Mouse (Mus musculus): ENCODE measurements around the gene Gart. TPM values are rescaled to one million over a fixed set of nuclear protein-coding genes. Genes with fewer than 3 reads are reported as not detected.

Gene Gart
- polyA plus RNA-seq, 1 experiment from 2014 or later: 118 TPM

DNA sequence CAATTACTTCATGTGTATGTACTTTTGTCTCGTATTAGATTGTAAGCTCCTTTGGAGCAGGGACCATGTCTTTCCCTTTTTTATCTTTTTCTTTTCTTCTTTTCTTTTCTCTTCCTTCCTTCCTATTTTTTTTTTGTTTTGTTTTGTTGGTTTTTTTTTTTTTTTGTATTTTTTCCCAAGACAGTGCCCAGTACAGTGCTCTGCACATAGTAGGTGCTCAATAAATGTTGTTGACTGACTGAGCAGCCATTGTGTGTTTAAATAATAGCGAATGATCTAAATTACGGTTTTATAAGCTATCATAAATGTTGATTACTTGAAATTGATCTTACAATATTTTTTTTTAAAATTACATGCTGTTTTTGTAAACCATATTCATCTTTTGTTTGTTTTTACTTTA, 17.0 kb upstream of the Gart start:
- H3K9ac ChIP-seq: no peak overlapping the region
- no peak for ATAC-seq (ENCODE audit: low FRiP score)
- no peak overlapping the region for H3K27ac ChIP-seq
- H3K27me3 ChIP-seq: no peaks in the 10 kb centered on the region
- WGBS: 92% methylated on average over 3 of the region's 3 CpGs
- H3K4me1 ChIP-seq: peaks cover 4% of the 10 kb centered on the region; the same call in 1 of the 2 replicates
- H3K4me3 ChIP-seq (replicated peaks): no peak overlapping the region
- no peaks in the 10 kb centered on the region for H3K9me3 ChIP-seq
- H3K4me2 ChIP-seq: no peak overlapping the region
- peaks cover 86% of the 10 kb centered on the region for H3K36me3 ChIP-seq (replicated peaks)

DNA sequence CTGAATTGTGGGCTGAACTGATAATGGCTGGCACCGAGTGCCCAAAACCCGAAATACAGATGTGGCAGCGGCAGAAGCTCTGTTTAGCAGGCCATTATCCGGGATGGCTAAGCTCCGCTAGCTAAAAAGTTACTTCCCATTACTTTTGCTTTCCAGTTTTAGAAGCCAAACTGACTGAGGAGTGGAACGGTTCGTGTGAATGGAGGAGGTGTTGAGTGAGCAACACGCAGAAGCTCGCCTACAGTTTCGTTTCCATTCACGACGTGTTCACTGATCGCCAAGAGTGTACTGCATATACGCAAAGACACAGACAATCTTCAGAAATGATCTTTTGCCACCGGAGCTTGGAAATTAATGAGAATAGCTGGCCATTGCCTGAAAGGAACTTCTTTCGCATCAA, 15.6 kb upstream of the Gart start:
- Histone ChIP-seq H3K4me2 (no peak overlapping the region), H3K27ac (no peak overlapping the region), H3K36me3 (replicated peaks) (peaks cover 91% of the 10 kb centered on the region), H3K9ac (no peak overlapping the region), H3K4me3 (replicated peaks) (no peak overlapping the region), H3K4me1 (peaks cover 4% of the 10 kb centered on the region; the same call in 1 of the 2 replicates), H3K9me3 (no peaks in the 10 kb centered on the region), H3K27me3 (no peaks in the 10 kb centered on the region)
- no peak for ATAC-seq (ENCODE audit: low FRiP score)
- WGBS: 94% methylated on average over 16 of the region's 16 CpGs

DNA sequence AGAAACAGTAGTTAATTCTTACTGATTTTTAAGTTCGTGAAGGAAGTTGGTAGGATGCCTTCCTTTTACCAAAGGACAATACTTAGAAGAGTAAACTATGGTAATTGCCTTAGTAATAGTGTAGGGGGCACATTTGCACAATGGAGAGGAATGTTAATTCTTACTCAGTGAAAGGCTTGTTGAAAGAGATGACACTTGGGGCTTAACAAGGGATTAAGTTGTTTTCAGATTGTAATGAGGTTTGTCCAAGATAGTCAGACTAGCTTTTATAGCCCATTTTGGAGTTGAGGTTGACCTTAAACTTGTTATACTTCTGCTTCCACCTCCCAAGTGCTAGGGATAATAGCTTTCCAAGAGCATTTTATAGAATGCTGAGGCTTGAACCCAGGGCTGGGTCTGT, 14.6 kb upstream of the Gart start:
- no peak overlapping the region for H3K4me3 ChIP-seq (replicated peaks)
- no peak overlapping the region for H3K9ac ChIP-seq
- H3K27ac ChIP-seq: no peak overlapping the region
- no peaks in the 10 kb centered on the region for H3K9me3 ChIP-seq
- ATAC-seq (ENCODE audit: low FRiP score): no peak
- 34% methylated on average over 1 of the region's 1 CpGs for WGBS
- H3K27me3 ChIP-seq: no peaks in the 10 kb centered on the region
- H3K4me1 ChIP-seq: peaks cover 4% of the 10 kb centered on the region; the same call in 1 of the 2 replicates
- peaks cover 92% of the 10 kb centered on the region for H3K36me3 ChIP-seq (replicated peaks)
- no peak overlapping the region for H3K4me2 ChIP-seq

DNA sequence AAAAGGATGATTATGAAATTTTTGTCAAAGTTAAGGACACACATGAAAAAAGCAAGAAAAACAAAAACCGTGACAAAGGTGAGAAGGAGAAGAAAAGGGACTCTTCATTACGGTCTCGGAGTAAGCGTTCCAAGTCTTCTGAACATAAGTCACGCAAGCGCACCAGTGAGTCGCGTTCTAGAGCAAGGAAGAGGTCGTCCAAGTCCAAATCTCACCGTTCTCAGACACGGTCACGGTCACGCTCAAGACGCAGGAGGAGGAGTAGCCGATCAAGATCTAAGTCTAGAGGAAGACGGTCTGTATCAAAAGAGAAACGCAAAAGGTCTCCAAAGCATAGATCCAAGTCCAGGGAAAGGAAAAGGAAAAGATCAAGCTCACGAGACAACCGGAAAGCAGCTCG, 13.0 kb upstream of the Gart start:
- H3K9me3 ChIP-seq: no peaks in the 10 kb centered on the region
- no peak for ATAC-seq (ENCODE audit: low FRiP score)
- H3K27me3 ChIP-seq: no peaks in the 10 kb centered on the region
- WGBS: 98% methylated on average over 20 of the region's 20 CpGs
- no peak overlapping the region for H3K27ac ChIP-seq
- no peak overlapping the region for H3K4me3 ChIP-seq (replicated peaks)
- no peak overlapping the region for H3K4me2 ChIP-seq
- H3K9ac ChIP-seq: no peak overlapping the region
- peaks cover 4% of the 10 kb centered on the region; the same call in 1 of the 2 replicates for H3K4me1 ChIP-seq
- H3K36me3 ChIP-seq (replicated peaks): peaks cover 92% of the 10 kb centered on the region

DNA sequence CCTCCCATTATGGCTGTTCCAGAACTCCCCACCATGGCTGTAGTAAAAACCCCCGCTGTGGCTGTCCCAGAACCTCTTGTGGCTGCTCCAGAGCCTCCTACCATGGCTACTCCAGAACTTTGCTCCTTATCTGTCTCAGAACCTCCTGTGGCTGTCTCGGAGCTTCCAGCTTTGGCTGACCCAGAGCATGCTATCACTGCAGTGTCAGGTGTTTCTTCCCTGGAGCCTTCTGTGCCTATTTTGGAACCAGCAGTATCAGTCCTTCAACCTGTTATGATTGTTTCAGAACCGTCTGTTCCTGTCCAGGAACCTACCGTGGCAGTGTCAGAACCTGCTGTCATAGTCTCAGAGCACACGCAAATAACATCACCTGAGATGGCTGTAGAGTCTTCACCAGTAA, 11.7 kb upstream of the Gart start:
- Histone ChIP-seq H3K4me2 (no peak overlapping the region), H3K4me3 (replicated peaks) (no peak overlapping the region), H3K36me3 (replicated peaks) (peaks cover 91% of the 10 kb centered on the region), H3K27me3 (no peaks in the 10 kb centered on the region), H3K4me1 (peaks cover 4% of the 10 kb centered on the region; the same call in 1 of the 2 replicates), H3K27ac (no peak overlapping the region), H3K9ac (no peak overlapping the region), H3K9me3 (no peaks in the 10 kb centered on the region)
- 97% methylated on average over 5 of the region's 5 CpGs for WGBS
- no peak for ATAC-seq (ENCODE audit: low FRiP score)

DNA sequence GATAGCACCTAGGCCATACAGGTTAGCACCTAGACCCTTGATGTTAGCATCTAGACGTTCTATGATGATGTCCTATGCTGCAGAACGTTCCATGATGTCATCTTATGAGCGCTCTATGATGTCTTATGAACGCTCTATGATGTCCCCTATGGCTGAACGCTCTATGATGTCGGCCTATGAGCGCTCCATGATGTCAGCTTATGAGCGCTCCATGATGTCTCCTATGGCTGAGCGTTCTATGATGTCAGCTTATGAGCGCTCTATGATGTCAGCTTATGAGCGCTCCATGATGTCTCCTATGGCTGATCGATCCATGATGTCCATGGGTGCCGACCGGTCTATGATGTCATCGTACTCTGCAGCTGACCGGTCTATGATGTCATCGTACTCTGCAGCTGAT, 10.5 kb upstream of the Gart start:
- Histone ChIP-seq H3K4me1 (peaks cover 4% of the 10 kb centered on the region; the same call in 1 of the 2 replicates), H3K9me3 (no peaks in the 10 kb centered on the region), H3K27me3 (no peaks in the 10 kb centered on the region), H3K36me3 (replicated peaks) (peaks cover 88% of the 10 kb centered on the region), H3K4me3 (replicated peaks) (no peak overlapping the region), H3K4me2 (no peak overlapping the region), H3K27ac (no peak overlapping the region), H3K9ac (no peak overlapping the region)
- 99% methylated on average over 17 of the region's 17 CpGs for WGBS
- ATAC-seq (ENCODE audit: low FRiP score): no peak

DNA sequence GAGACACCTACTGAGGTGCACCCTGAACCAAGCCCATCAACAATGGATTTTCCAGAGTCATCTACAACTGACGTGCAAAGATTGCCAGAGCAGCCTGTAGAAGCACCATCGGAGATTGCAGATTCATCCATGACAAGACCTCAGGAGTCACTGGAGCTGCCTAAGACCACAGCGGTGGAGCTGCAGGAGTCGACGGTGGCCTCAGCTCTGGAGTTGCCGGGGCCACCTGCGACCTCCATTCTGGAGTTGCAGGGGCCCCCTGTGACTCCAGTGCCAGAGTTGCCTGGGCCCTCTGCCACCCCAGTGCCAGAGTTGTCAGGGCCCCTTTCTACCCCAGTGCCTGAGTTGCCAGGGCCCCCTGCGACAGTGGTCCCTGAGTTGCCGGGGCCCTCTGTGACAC, 8.5 kb upstream of the Gart start:
- H3K36me3 ChIP-seq (replicated peaks): peaks cover 78% of the 10 kb centered on the region
- H3K9ac ChIP-seq: no peak overlapping the region
- no peak overlapping the region for H3K27ac ChIP-seq
- no peaks in the 10 kb centered on the region for H3K9me3 ChIP-seq
- H3K4me1 ChIP-seq: peaks cover 4% of the 10 kb centered on the region
- no peak for ATAC-seq (ENCODE audit: low FRiP score)
- H3K27me3 ChIP-seq: no peaks in the 10 kb centered on the region
- WGBS: 94% methylated on average over 9 of the region's 9 CpGs
- H3K4me3 ChIP-seq (replicated peaks): no peak overlapping the region
- H3K4me2 ChIP-seq: no peak overlapping the region

DNA sequence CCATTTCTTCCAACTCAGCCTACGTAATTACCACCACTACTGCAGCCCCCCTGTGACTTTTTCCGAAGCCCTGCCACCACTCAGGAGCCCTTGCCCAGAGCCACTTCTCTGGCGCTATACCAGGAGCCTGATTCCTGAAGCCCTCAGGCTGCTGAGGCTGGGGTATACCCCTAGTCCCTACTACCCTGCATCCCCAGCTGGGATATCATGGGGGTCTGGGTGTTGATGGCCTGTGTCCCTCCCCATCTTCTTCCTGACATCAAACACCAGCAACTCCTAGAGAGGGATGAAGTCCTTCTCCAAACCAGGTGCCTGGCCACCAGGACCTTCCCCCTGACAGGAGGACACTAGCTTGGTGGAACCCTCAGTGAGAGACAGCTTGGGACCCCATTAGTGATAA, 5.4 kb upstream of the Gart start:
- H3K4me3 ChIP-seq (replicated peaks): no peak overlapping the region
- peaks cover 47% of the 10 kb centered on the region for H3K36me3 ChIP-seq (replicated peaks)
- no peak for ATAC-seq (ENCODE audit: low FRiP score)
- H3K9ac ChIP-seq: no peak overlapping the region
- H3K27me3 ChIP-seq: no peaks in the 10 kb centered on the region
- H3K4me1 ChIP-seq: peaks cover 14% of the 10 kb centered on the region
- no peak overlapping the region for H3K27ac ChIP-seq
- 91% methylated on average over 3 of the region's 3 CpGs for WGBS
- no peaks in the 10 kb centered on the region for H3K9me3 ChIP-seq
- no peak overlapping the region for H3K4me2 ChIP-seq

DNA sequence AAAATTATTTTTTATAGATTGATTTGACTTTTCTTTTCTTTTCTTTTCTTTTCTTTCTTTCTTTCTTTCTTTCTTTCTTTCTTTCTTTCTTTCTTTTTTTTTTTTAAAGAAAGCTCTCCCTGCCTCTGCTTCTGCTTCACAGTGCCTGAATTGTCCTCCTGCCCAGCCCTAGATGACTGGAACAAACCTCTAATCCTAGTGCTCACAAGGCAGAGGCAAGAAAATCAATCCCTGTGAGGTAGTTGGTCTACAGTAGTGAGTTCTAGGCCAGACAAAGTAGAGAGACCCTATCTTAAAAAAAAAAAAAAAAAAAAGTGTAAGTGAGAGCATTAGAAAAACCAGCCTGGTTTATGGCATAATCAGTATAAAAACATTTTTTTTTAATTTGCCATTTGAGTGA, 3.0 kb upstream of the Gart start:
- Histone ChIP-seq H3K4me3 (replicated peaks) (no peak overlapping the region), H3K9ac (no peak overlapping the region), H3K9me3 (no peaks in the 10 kb centered on the region), H3K36me3 (replicated peaks) (peaks cover 23% of the 10 kb centered on the region), H3K27ac (no peak overlapping the region), H3K4me1 (peaks cover 21% of the 10 kb centered on the region), H3K4me2 (peak overlapping the region; percentile 22; the same call in 1 of the 2 replicates), H3K27me3 (no peaks in the 10 kb centered on the region)
- no peak for ATAC-seq (ENCODE audit: low FRiP score)

DNA sequence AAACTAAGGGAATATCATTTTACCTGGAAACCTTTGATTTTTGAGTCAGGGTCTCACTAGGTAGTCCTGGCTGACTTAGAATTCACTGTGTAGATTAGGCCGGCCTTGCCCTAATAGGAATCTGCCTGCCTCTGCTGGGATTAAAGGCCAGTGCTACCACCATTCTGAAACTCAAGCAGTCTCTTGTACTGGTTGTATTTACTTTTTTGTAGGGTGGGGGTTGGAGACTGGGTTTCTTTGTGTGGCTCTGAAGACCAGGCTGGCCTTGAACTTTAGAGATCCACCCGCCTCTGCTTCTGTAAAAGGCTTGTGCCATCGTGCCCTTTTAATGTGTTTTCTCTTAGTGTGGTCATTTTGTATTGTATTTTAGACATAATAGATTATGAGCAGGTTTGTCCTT, 2.5 kb upstream of the Gart start:
- H3K4me2 ChIP-seq: peak overlapping the region; percentile 95
- peaks cover 23% of the 10 kb centered on the region for H3K4me1 ChIP-seq
- H3K27ac ChIP-seq: no peak overlapping the region
- peaks cover 19% of the 10 kb centered on the region for H3K36me3 ChIP-seq (replicated peaks)
- H3K27me3 ChIP-seq: no peaks in the 10 kb centered on the region
- H3K9ac ChIP-seq: peak overlapping the region; percentile 47
- WGBS: 67% methylated on average over 3 of the region's 3 CpGs
- no peaks in the 10 kb centered on the region for H3K9me3 ChIP-seq
- peak overlapping the region; percentile 80 for H3K4me3 ChIP-seq (replicated peaks)
- no peak for ATAC-seq (ENCODE audit: low FRiP score)

DNA sequence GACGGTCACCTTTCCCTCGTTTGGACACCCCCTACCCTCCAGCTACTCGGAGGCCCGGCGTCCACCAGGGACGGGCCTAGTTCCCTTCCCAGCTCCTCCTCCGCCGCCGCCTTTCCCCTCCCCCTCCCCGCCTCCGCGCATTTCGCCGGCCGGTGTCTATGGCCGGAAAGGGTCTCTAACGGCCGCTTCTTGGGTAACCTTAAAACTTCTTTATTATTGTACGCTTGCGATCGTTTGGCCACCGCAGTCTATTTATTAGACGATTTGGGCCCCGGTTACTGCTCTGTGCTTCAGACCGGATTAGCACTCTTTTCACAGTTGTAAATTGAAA, 1.4 kb upstream of the Gart start:
- no peaks in the 10 kb centered on the region for H3K27me3 ChIP-seq
- H3K4me1 ChIP-seq: peaks cover 23% of the 10 kb centered on the region
- peaks cover 12% of the 10 kb centered on the region for H3K36me3 ChIP-seq (replicated peaks)
- H3K4me2 ChIP-seq: peak overlapping the region; percentile 95
- ATAC-seq (ENCODE audit: low FRiP score): peak; percentile 69
- H3K9me3 ChIP-seq: no peaks in the 10 kb centered on the region
- under 1% methylated on average over 25 of the region's 25 CpGs for WGBS
- peak overlapping the region; percentile 80 for H3K4me3 ChIP-seq (replicated peaks)
- H3K9ac ChIP-seq: peak overlapping the region; percentile 87
- peak overlapping the region; percentile 98 for H3K27ac ChIP-seq

DNA sequence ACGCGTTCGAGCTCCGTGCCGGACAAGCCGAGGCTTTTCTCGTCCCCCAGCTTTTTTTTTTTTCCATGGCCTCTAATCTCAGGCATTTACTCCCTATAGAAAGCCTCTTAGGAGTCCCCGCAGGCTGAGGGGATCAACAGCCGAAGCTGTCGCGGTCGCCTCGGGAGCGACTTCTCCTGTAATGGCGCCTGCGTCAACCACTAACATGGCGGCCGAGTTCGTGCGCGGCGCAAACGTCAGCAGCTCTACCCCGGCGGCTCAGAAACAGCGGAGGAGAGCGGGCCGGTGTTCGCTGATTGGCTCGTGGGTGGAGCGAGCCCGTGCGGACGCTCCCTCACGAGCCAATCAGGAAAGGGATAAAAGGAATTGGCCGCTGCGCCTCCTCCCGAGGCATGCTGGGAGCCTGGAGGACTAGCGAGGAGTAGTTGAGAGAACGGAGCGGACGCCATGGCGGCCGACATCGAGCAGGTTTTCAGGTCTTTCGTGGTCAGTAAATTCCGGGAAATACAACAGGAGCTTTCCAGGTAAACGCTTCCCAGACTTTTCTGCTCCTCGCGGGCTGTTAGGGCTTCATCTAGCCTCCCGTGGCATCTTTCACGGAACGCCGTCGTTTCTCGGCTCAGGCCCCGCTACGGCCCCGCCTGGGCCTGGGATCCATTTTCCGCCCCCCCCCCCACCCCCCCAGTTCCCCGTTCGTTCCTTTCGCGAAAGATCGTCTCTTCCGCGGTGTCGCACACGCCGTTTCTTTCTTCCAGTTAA, 888 bp upstream of the Gart start, which contains the start of gene Son:
TSS of gene Son (plus strand) at position 46 of the 759 bp plus-strand sequence.
- ATAC-seq (ENCODE audit: low FRiP score): peak; percentile 97
- H3K4me3 ChIP-seq (replicated peaks): peak within 1 kb of the TSS; percentile 80
- no peaks in the 10 kb centered on the region for H3K9me3 ChIP-seq
- H3K36me3 ChIP-seq (replicated peaks): peaks cover 14% of the 10 kb centered on the region
- peaks cover 23% of the 10 kb centered on the region for H3K4me1 ChIP-seq
- no peaks in the 10 kb centered on the region for H3K27me3 ChIP-seq
- H3K9ac ChIP-seq: peak within 1 kb of the TSS; percentile 87
- H3K27ac ChIP-seq: peak within 1 kb of the TSS; percentile 98
- H3K4me2 ChIP-seq: peak within 1 kb of the TSS; percentile 95
- under 1% methylated on average over 69 of the region's 70 CpGs for WGBS

DNA sequence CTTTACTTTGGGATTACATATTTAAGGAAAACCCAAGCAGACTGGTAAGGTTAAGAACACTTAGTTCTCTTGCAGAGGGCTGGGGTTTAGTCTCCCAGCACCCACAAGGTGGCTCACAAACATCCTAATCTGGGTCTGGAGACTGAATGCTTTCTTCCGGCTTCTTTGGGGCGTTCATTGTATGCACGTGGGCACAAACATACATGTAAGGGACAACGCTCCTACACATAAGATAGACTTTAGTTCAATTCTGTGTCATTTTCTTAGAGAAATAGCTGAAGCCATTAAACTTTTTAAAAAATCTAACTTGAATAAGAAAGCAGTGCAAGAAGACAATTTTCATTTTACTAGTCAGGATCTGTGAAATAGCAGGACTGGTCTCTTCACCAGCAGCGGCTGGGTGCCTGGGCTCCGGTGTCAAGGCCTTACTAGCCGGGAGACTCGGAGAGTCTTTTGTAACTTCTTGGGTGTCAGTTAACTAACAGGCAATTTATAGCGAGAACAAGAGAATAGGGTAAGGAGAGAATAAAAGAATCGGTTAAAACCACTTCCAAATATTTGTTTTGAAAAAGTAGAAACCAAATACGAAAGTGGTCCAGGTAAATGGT, 653 bp downstream of the Gart start:
- H3K4me1 ChIP-seq: peaks cover 19% of the 10 kb centered on the region
- H3K9ac ChIP-seq: peak overlapping the region; percentile 75
- peak overlapping the region; percentile 80 for H3K4me3 ChIP-seq (replicated peaks)
- no peaks in the 10 kb centered on the region for H3K27me3 ChIP-seq
- WGBS: under 1% methylated on average over 11 of the region's 11 CpGs
- H3K36me3 ChIP-seq (replicated peaks): peaks cover 19% of the 10 kb centered on the region
- peak overlapping the region; percentile 95 for H3K4me2 ChIP-seq
- no peak for ATAC-seq (ENCODE audit: low FRiP score)
- H3K9me3 ChIP-seq: no peaks in the 10 kb centered on the region
- H3K27ac ChIP-seq: peak overlapping the region; percentile 98
